Mouse (Mus musculus) bone marrow macrophage, adult 2 months (primary cell): ENCODE data around the gene Frat2. TPM values are rescaled to one million over a fixed set of nuclear protein-coding genes. Genes with fewer than 3 reads are reported as not detected.

Experiments used
- H3K27ac ChIP-seq: 2 replicates; pipeline ENCODE4 v1.5.1; 2012; ENCODE audit warnings: low read depth, low read length; ENCODE audit not compliant: insufficient read depth
- H3K4me1 ChIP-seq: 2 replicates; pipeline ENCODE4 v1.6.1; 2012; ENCODE audit warnings: low read length; ENCODE audit not compliant: control insufficient read depth, insufficient read depth
- H3K4me3 ChIP-seq: 2 replicates; pipeline ENCODE4 v1.5.1; 2012; ENCODE audit warnings: mild to moderate bottlenecking, low read length, moderate library complexity; ENCODE audit not compliant: insufficient read depth
- CTCF ChIP-seq: IDR thresholded peaks from 2 replicates; pipeline ENCODE4 v1.5.1; 2012; ENCODE audit warnings: low read depth, mild to moderate bottlenecking, low read length, moderate library complexity
- POLR2A ChIP-seq: IDR thresholded peaks from 2 replicates; pipeline ENCODE4 v1.6.1; 2012; ENCODE audit warnings: mild to moderate bottlenecking, low read depth, low read length, borderline replicate concordance
- polyA plus RNA-seq: library from polyadenylated mRNA; stranded (reverse); fragments of >200 nt; gene quantifications from 2 replicates; pipeline ENCODE4 v1.2.4, GENCODE M21; 2012; ENCODE audit not compliant: missing spikeins, insufficient read depth, insufficient read length

Gene Frat2
- polyA plus RNA-seq, 1 experiment, result 4.5 TPM

GRCm38 (mm10) chr19:41869296-41869695, 21.4 kb upstream of the Frat2 start:
- TF ChIP-seq CTCF (no peak), POLR2A (no peak)

GRCm38 (mm10) chr19:41866707-41867106, 18.8 kb upstream of the Frat2 start:
- no peak for TF ChIP-seq CTCF
- TF ChIP-seq POLR2A, result no peak
- no peak overlapping the region for H3K4me3 ChIP-seq
- H3K27ac ChIP-seq, result no peak overlapping the region
- no peaks in the 10 kb centered on the region for H3K4me1 ChIP-seq

More at GRCm38 (mm10) chr19:41869296-41869695, 21.4 kb upstream of the Frat2 start:
- Histone ChIP-seq H3K27ac (no peak overlapping the region), H3K4me1 (no peaks in the 10 kb centered on the region), H3K4me3 (no peak overlapping the region)

DNA sequence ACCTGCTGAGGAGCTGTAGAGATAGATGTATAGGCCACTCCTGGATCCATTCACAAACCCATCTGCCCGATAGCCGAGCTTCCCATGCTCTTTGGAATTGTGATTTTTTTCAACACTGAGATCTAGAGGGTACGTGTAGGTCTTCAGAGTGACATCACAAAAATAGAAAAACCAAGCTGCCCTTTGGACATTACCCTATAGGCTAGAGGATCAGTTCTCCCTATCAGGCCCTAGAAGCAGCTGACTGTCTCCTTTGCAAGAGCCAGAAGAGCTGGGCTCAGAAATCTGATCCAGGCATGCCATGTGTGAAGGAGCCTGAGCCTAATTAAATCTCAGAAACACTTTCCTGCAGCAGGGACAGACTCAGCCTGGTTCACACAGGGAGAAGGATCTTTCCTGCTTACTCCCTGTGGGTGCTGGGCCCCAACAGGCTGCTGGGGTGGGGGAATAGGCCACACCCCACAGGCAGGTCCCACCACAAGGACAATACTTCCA, 9.9 kb upstream of the Frat2 start:
- Histone ChIP-seq H3K4me1 (no peaks in the 10 kb centered on the region), H3K27ac (no peak overlapping the region), H3K4me3 (no peak overlapping the region)
- TF ChIP-seq POLR2A (no peak), CTCF (no peak)

DNA sequence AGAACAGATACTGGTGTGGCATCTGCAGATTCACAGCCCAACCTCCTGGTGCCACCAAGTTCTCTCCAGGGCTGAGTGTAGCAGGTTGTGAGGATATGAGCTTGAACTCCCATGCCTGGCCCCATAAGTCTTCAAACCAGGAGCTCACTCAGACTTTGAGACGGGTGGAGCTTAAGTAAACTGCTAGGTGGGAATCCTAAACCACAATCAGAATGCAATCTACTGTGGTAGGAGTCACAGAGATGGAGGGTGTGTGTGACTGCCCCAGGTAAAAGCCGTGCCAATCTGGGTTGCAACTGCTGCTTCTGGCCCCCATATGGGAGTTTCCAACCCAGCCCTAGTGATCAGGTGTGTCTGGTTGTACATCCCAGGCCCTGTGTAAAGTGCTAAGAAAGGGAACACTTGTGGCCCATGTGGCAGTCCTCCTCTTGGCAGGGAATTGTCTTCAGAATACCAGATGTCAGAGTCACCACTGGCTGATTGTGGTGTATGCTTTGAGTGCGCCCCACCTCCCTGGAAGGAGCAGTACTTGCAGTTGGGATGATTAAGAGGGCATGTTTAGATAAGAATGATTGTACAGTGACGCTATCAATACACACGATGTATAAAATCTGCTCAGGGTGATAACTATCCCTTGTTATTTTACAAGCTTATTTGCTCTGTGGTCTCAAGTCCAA, 9.3 kb upstream of the Frat2 start:
- H3K4me1 ChIP-seq, result no peaks in the 10 kb centered on the region
- H3K4me3 ChIP-seq, result no peak overlapping the region
- TF ChIP-seq POLR2A (no peak), CTCF (no peak)
- no peak overlapping the region for H3K27ac ChIP-seq

- no peak overlapping the region for H3K4me3 ChIP-seq
- TF ChIP-seq POLR2A (no peak), CTCF (no peak)
- peaks cover 3% of the 10 kb centered on the region; the same call in 1 of the 2 replicates for H3K4me1 ChIP-seq
- no peak overlapping the region for H3K27ac ChIP-seq
Observed at GRCm38 (mm10) chr19:41852423-41852822, 4.5 kb upstream of the Frat2 start.

- Histone ChIP-seq H3K27ac (no peak overlapping the region), H3K4me3 (no peak overlapping the region), H3K4me1 (peaks cover 6% of the 10 kb centered on the region)
- TF ChIP-seq POLR2A, result no peak
- TF ChIP-seq CTCF, result no peak
Observed at GRCm38 (mm10) chr19:41850719-41851543, 3.0 kb upstream of the Frat2 start.

- TF ChIP-seq POLR2A (no peak), CTCF (no peak)
- Histone ChIP-seq H3K4me1 (peaks cover 8% of the 10 kb centered on the region), H3K4me3 (no peak overlapping the region), H3K27ac (no peak overlapping the region)
Observed at GRCm38 (mm10) chr19:41850021-41850718, 2.2 kb upstream of the Frat2 start.

GRCm38 (mm10) chr19:41847614-41847991, 329 bp downstream of the Frat2 start:
- peak overlapping the region; percentile 91 for H3K4me3 ChIP-seq
- H3K4me1 ChIP-seq, result peaks cover 12% of the 10 kb centered on the region
- H3K27ac ChIP-seq, result peak overlapping the region; percentile 97; the same call in 1 of the 2 replicates

DNA sequence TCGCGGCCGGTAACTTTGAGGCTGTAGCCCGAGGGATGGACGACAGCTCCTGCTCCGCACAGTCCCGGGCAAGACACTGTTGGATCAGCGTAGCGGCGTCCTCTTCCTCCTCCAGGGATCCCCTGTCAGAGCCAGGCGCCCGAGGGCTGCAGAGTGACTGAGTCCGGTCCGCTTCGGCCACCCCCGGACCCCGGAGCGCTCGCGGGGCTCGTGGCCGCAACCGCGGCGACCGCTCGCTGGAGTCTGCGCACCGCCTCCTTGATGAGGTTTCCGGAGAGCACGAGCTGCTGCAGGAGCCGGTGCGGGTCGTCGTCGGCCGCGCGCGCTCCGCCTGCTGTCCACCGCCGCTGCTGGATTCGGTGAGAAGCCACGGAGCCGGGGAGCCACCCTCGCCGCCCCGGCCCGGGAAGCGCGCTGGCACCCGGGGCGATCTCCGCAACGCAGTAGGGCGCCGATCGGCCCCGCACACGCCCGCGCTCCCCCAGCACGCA, 796 bp downstream of the Frat2 start:
- TF ChIP-seq POLR2A, result no peak
- TF ChIP-seq CTCF, result no peak
- Histone ChIP-seq H3K4me3 (peak overlapping the region; percentile 91), H3K4me1 (peaks cover 16% of the 10 kb centered on the region), H3K27ac (peak overlapping the region; percentile 97; the same call in 1 of the 2 replicates)
